Mouse (Mus musculus) lung, postnatal 0 days (tissue): ENCODE measurements around the gene Simc1. TPM values are rescaled to one million over a fixed set of nuclear protein-coding genes. Genes with fewer than 3 reads are reported as not detected.
A peak's percentile ranks its signal among the peaks of the same experiment; 100 is the strongest.

Source experiments
- ATAC-seq: fragments of 200-750 bp; cut with Nextera tagmentation; 2 replicates; pipeline ENCODE4 v1.8.0; 2017; ENCODE audit warnings: moderate library complexity
- DNase-seq: peaks from one replicate; pipeline ENCODE4 v3.0.0-alpha.2; 2016; ENCODE audit warnings: low spot score
- H3K27ac ChIP-seq: fragments of 300-500 bp; sonication (generic); 2 replicates; pipeline ENCODE4 v1.5.1; 2014; ENCODE audit warnings: antibody characterized with exemption, mild to moderate bottlenecking, low read length, mixed read lengths
- H3K27me3 ChIP-seq: fragments of 300-500 bp; sonication (generic); replicated peaks from 2 replicates; pipeline ENCODE4 v1.6.1; 2014; ENCODE audit warnings: low read length, mixed read lengths; ENCODE audit not compliant: insufficient read depth
- H3K36me3 ChIP-seq: fragments of 300-500 bp; sonication (generic); 2 replicates; pipeline ENCODE4 v1.6.1; 2014; ENCODE audit warnings: low read length, mixed read lengths; ENCODE audit not compliant: insufficient read depth
- H3K4me1 ChIP-seq: fragments of 300-500 bp; sonication (generic); 2 replicates; pipeline ENCODE4 v1.6.1; 2014; ENCODE audit warnings: antibody characterized with exemption, low read depth, low read length, mixed read lengths; ENCODE audit not compliant: insufficient read depth
- H3K4me2 ChIP-seq: fragments of 300-500 bp; sonication (generic); replicated peaks from 2 replicates; pipeline ENCODE4 v1.6.1; 2014; ENCODE audit warnings: low read depth, mild to moderate bottlenecking, low read length, moderate library complexity, mixed read lengths
- H3K4me3 ChIP-seq: fragments of 300-500 bp; sonication (generic); 2 replicates; pipeline ENCODE4 v1.5.1; 2014; ENCODE audit warnings: low read depth, low read length
- H3K9ac ChIP-seq: fragments of 300-500 bp; sonication (generic); replicated peaks from 2 replicates; pipeline ENCODE4 v1.6.1; 2014; ENCODE audit warnings: low read depth, mild to moderate bottlenecking
- H3K9me3 ChIP-seq: fragments of 300-500 bp; sonication (generic); 2 replicates; pipeline ENCODE4 v1.6.1; 2016; ENCODE audit warnings: low read length, mixed read lengths
- CTCF ChIP-seq: IDR thresholded peaks from 2 replicates; pipeline ENCODE4 v1.5.1; 2016; ENCODE audit warnings: antibody characterized with exemption, mild to moderate bottlenecking
- EP300 ChIP-seq: IDR thresholded peaks from 2 replicates; pipeline ENCODE4 v1.6.1; 2016; ENCODE audit warnings: antibody characterized with exemption, mild to moderate bottlenecking, control low read depth
- WGBS: fragments of 180-500 bp; shearing (Covaris S2); extraction: QIAGEN DNeasy Blood & Tissue Kit; methylation state at CpG from one replicate; pipeline ENCODE4 v1.1.7; 2014; 5-methylcytosine and 5-hydroxymethylcytosine counted together
- polyA plus RNA-seq: library from polyadenylated mRNA; unstranded; fragments of >200 nt; fragmentation: Nextera tagmentation; extraction: Ambion mirVana; gene quantifications from 2 replicates; pipeline ENCODE4 v1.2.1, GENCODE M21; 2015

The Simc1 gene
- polyA plus RNA-seq, 1 experiment from 2014 or later, result 2.6 TPM

DNA sequence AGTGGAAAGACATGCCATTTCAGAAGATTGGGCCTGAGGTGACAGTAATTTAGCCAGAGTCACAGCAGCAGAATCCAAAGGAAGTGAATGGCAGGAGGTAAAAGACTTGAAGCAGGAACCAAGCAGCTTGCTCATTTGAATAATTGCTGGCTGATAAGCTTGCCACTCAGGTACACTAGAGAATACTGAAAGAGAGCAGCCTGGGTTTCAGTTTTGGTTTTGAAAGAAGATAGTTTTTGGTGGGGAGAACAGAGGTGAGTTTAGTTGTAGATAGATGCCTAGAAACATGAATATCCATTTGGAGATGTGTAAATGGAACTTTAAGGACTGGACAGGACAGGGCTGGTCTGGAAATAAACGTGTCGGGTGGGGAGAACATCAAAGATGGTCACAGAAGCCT is 2.2 kb upstream of the Simc1 start:
- 55% methylated on average over 2 of the region's 2 CpGs for WGBS

GRCm38 (mm10) chr13:54501957-54502690 is 1.5 kb upstream of the Simc1 start:
- Histone ChIP-seq H3K27ac (no peak overlapping the region), H3K4me3 (no peak overlapping the region), H3K9me3 (no peaks in the 10 kb centered on the region), H3K4me1 (peaks cover 6% of the 10 kb centered on the region; the same call in 1 of the 2 replicates), H3K4me2 (no peak overlapping the region), H3K36me3 (no peaks in the 10 kb centered on the region), H3K9ac (no peak overlapping the region), H3K27me3 (no peaks in the 10 kb centered on the region)
- no peak for DNase-seq
- no peak for ATAC-seq
- TF ChIP-seq CTCF, result no peak
- TF ChIP-seq EP300, result no peak
- WGBS, result 42% methylated on average over 3 of the region's 3 CpGs

More for the DNA sequence above, 2.2 kb upstream of the Simc1 start:
- Histone ChIP-seq H3K9me3 (no peaks in the 10 kb centered on the region), H3K9ac (no peak overlapping the region), H3K36me3 (no peaks in the 10 kb centered on the region), H3K4me2 (no peak overlapping the region), H3K4me3 (no peak overlapping the region), H3K27ac (no peak overlapping the region), H3K4me1 (peaks cover 6% of the 10 kb centered on the region; the same call in 1 of the 2 replicates), H3K27me3 (no peaks in the 10 kb centered on the region)
- TF ChIP-seq EP300 (no peak), CTCF (no peak)
- ATAC-seq, result no peak
- DNase-seq, result peak; percentile 14

DNA sequence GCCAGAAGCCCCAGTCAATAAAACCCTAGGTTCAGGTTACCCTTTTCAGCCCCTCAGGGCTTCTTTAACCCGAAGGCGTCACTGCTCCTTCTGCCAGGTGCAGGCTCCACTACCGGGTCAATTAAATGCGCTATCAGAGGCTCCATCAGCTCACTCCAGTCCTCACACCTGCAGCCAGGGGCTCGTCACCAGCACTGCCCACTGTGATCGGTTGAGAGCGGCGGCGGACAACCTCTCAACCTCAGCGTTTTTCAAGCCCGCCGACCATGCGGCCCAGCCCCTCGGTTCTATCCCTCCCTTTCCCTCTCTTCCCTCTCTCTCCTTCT is 338 bp upstream of the Simc1 start:
- peak overlapping the region; percentile 38; the same call in 1 of the 2 replicates for H3K9ac ChIP-seq
- no peaks in the 10 kb centered on the region for H3K9me3 ChIP-seq
- peak overlapping the region; percentile 59 for H3K4me3 ChIP-seq
- TF ChIP-seq CTCF (no peak), EP300 (no peak)
- peaks cover 6% of the 10 kb centered on the region; the same call in 1 of the 2 replicates for H3K4me1 ChIP-seq
- no peak overlapping the region for H3K27ac ChIP-seq
- 4% methylated on average over 14 of the region's 14 CpGs for WGBS
- H3K27me3 ChIP-seq, result no peaks in the 10 kb centered on the region
- ATAC-seq (peak; percentile 56), DNase-seq (no peak)
- no peaks in the 10 kb centered on the region for H3K36me3 ChIP-seq
- H3K4me2 ChIP-seq, result peak overlapping the region; percentile 98

GRCm38 (mm10) chr13:54504611-54505260 is 1.2 kb downstream of the Simc1 start:
- no peaks in the 10 kb centered on the region for H3K27me3 ChIP-seq
- peak overlapping the region; percentile 59 for H3K4me3 ChIP-seq
- no peak for ATAC-seq
- 39% methylated on average over 7 of the region's 7 CpGs for WGBS
- H3K4me2 ChIP-seq, result peak overlapping the region; percentile 98
- H3K9me3 ChIP-seq, result no peaks in the 10 kb centered on the region
- no peaks in the 10 kb centered on the region for H3K36me3 ChIP-seq
- peak overlapping the region; percentile 38 for H3K9ac ChIP-seq
- H3K27ac ChIP-seq, result no peak overlapping the region
- H3K4me1 ChIP-seq, result peaks cover 6% of the 10 kb centered on the region; the same call in 1 of the 2 replicates
- TF ChIP-seq EP300 (no peak), CTCF (no peak)
- DNase-seq, result no peak

DNA sequence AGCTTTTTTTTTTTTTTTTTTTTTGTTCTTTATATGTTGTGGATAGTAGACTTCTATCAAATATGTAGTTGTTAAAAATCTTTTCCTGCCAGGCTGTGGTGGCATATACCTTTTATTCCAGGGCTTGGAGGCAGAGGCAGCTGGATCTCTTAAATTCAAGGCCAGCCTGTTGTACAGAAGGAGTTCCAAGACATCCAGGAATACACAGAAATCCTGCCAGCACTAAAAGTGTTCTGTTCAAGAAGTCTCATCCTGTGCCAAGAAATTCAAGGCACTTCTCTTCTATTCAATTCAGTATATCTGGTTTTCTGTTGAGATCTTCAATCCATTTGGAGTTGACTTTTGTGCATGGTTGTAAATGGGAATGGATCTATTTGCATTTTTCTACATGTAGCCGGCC is 2.3 kb downstream of the Simc1 start:
- H3K27ac ChIP-seq, result no peak overlapping the region
- TF ChIP-seq EP300 (no peak), CTCF (no peak)
- no peak overlapping the region for H3K9ac ChIP-seq
- no peaks in the 10 kb centered on the region for H3K36me3 ChIP-seq
- H3K4me1 ChIP-seq, result peaks cover 6% of the 10 kb centered on the region; the same call in 1 of the 2 replicates
- no peaks in the 10 kb centered on the region for H3K9me3 ChIP-seq
- 100% methylated on average over 1 of the region's 1 CpGs for WGBS
- no peak overlapping the region for H3K4me3 ChIP-seq
- no peak overlapping the region for H3K4me2 ChIP-seq
- ATAC-seq (no peak), DNase-seq (no peak)
- H3K27me3 ChIP-seq, result no peaks in the 10 kb centered on the region

DNA sequence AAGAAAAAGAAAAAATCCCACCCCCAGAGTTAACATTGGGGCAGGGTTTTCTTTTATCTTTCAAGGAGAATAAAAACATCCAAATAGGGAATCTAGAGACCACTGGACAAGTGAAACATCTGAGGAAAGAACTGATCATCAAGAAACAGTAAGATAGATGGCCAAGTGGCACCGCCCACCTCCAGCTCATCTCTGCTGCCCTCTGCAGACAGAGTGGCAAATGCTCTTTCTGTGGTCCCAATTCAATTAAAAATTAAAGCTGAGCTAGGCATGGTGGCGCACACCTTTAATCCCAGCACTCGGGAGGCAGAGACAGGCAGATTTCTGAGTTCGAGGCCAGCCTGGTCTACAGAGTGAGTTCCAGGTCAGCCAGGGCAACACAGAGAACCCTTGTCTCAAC is 16.6 kb downstream of the Simc1 start:
- H3K4me1 ChIP-seq, result no peaks in the 10 kb centered on the region
- H3K27me3 ChIP-seq, result no peaks in the 10 kb centered on the region
- 97% methylated on average over 4 of the region's 4 CpGs for WGBS
- no peaks in the 10 kb centered on the region for H3K36me3 ChIP-seq
- H3K9ac ChIP-seq, result no peak overlapping the region
- H3K4me3 ChIP-seq, result no peak overlapping the region
- no peak for ATAC-seq
- TF ChIP-seq CTCF (peak; percentile 46), EP300 (no peak)
- no peak overlapping the region for H3K27ac ChIP-seq
- no peak overlapping the region for H3K4me2 ChIP-seq
- DNase-seq, result no peak
- H3K9me3 ChIP-seq, result no peaks in the 10 kb centered on the region
